Mouse (Mus musculus): ENCODE results near the gene Egfem1.

Egfem1 gene

DNA sequence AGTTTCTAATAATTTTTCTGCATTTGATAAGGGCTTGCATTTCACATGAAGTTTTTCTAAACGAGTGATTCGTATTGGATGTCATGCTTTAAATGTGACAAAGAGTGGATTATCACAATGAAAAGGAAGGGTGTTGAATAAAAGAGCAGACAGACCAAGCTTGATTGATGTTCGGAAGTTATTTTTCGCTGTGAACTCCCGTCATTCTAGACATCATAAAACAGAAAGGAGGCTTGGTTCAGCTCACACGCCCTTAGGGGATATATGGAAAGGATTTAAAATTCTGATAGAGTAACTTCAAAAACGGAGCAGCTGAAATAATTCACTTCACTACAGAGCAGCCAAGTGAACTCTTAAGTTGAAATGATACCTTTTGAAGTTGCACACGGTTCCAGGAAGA is 285.1 kb downstream of the Egfem1 start:
- DNase-seq = no peak

- peak; percentile 31 for DNase-seq
These were observed 288.7 kb downstream of the Egfem1 start for GRCm38 (mm10) chr3:29370519-29370918.

DNA sequence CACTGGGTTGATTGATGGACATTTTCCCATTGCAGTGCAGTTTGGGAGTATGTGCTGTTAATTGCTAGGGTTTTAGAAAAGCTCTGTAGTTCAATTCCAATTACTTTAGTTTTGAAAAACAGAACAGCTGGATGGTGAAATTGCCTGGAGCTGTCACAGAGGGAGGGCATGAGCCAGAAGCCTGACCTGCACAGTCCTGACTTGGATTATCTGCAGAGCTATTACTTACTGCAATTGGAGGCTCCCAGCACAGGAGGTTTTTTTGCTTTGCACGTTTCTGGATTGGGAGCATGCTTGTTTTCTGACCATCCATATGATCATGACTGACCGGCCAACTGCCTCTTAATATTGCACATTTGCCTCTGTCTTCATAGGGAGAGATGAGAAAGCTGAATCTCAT is 299.4 kb downstream of the Egfem1 start:
- no peak for DNase-seq

DNA sequence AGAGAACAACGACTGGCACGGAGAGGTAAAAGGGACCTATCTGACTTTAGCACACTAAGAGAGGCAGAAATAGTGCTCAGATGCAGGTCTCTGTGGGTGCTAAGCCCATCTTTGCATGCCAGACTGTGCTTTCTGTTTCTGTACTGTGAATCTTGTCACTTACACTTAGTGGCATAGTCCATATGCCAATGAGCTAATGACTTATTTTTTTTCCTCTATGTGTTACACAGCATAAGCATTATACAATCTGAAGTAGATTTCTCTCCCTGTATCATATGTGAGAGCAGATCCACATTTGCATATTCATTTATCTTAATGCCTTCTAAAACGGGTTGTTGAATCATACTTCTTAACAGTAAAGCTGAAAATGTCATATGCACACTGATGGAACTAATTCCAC is 317.2 kb downstream of the Egfem1 start:
- DNase-seq = no peak

- no peak for DNase-seq
These were observed 339.8 kb downstream of the Egfem1 start for GRCm38 (mm10) chr3:29421634-29422033.

DNA sequence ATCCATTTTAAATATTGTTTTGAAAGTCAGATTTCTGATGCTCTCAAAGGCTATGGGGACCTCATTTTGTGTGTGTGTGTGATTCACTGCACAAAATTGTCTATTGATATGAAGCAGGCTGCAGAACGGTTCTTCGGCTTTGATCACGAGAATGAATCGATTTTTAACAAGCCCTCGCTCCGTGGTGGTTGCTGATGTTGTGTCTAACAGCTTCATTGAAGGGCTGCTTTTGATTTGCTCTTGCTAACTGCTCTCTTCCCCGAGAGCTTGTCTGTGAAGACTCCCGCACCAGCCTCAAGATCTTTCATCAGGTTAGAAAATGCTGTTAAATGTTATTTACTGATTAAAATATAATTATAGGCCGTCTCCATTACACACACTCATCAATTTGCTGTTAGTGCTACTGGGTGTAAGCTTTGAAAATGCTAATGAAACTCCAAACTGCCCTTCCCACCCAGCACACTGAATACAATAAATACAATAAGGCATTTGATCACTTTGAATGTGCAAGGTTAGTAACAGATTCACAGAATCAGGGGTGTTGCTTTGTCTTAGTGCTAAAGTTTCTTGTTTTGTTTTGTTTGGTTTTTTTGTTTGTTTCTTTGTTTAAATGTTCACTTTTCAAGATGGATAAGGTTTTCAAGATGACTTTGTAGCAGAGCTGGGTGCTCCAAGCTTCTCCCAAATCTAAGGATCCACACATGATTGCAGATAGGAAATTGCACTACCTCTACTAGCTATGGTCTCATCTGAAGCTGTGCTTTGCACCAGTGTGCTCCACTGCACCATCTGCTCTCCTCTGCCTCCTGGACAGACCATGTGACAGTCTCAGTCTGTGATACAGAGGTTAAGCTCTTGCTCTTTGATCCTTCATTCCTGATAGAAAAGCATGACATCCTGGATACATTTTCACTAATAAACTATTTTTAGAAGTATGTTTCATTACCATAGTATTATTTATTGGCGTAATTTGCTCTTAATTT is 350.6 kb downstream of the Egfem1 start:
- no peak for DNase-seq

DNA sequence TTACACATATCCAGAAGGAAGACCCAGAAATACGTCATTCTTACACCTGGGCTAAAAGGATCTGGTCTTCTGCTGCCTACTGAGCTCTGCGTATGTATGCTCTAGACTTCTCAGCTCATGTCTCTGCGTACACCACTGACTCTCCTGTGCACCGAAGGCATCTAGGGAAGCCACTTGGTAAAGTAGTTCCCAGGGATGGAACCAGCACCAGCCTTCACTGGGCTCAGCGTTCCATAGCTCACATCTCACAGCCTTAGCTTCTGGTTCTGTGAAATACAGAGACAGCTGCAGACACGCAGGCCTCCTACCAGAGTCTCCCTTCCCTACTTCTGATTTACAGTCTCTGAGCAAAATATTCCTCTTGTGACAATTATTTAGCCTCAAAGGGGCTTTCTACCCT is 361.2 kb downstream of the Egfem1 start:
- DNase-seq = no peak

GRCm38 (mm10) chr3:29444661-29445060 is 362.8 kb downstream of the Egfem1 start:
- DNase-seq = peak; percentile 34

DNA sequence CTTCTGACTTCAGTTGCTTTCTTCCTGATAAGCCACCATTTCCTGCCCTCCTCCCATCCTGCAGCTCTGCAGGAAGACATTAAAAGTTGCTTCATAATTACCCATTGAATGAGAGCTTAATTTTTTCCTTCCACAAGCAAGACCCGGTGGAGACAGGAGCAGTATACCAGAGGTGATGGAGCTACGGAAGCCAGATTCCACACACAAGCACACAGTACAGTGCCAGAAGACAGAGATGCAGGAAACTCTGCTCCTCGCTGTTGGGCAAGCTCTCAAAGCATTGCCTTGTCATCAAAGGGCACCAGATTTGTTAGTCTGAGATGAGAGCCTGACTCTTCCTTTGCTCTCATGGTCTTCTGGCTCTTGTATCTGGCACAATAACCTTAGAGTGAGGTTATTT is 364.3 kb downstream of the Egfem1 start:
- no peak for DNase-seq

DNA sequence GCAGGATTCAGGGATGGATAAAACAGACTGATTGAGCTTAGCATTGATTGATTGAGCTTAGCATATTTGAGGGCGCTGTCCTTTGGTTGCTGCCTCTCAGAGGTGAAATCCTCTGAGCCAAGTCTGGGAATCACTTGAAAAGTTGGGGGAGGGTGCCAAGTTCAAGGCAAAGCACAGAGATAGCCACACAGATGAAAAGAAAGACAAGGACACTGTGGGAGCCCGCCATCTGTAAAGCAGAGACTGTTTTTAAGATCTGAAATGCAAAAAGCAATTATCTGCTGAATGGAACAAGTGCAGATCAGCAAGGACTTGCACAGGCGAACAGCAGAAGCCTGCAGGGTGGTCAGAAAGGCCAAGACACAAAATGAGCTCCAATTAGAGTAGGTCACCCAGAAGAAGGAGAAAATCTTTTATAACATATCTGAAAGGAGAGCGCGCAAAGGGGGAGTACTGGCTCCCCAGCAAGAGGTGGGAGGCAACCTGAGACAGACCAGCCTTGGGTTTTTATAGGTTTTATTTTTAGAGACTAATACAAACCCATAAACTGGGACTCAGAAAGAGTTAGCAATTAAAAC is 367.1 kb downstream of the Egfem1 start:
- DNase-seq = no peak

DNA sequence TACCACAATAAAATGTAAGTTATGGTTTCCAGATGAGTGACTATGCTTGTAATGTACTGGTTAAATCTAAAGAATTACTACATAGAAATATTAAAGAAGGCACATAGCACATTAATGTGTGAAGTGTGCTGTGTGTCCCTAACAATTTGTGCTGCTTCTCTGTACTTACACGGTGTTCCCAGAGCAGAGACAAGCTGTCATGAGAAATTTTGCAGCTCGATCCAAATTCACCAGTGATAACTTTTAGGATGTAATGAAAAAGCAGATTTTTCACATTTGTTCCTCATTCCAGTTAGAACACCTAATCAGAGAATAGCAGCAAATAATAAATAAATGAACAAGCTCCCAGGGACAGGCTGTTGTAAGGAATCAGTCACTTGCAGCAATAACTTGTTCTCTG is 416.4 kb downstream of the Egfem1 start:
- no peak for DNase-seq

GRCm38 (mm10) chr3:29499188-29499587 is 417.4 kb downstream of the Egfem1 start:
- DNase-seq = no peak

GRCm38 (mm10) chr3:29525298-29525962 is 443.6 kb downstream of the Egfem1 start:
- DNase-seq = no peak

DNA sequence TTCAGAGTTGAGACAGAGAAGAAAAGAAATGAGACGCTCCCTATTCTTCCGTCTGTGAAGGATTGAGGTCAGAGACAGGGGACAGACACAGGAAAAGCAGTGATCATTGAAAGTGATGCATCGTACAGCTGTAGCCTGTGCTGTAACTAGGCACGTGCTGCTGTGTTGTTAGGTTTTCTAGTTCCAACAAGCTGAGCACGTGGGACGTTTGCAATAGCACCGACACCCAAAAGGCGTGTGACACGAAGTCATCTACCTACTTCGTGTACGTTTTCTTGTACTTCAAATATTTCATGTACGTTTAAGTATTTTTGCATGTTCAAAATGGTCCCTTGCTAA is 444.1 kb downstream of the Egfem1 start:
- DNase-seq = no peak

GRCm38 (mm10) chr3:29539211-29539610 is 457.4 kb downstream of the Egfem1 start:
- peak; percentile 42 for DNase-seq

DNA sequence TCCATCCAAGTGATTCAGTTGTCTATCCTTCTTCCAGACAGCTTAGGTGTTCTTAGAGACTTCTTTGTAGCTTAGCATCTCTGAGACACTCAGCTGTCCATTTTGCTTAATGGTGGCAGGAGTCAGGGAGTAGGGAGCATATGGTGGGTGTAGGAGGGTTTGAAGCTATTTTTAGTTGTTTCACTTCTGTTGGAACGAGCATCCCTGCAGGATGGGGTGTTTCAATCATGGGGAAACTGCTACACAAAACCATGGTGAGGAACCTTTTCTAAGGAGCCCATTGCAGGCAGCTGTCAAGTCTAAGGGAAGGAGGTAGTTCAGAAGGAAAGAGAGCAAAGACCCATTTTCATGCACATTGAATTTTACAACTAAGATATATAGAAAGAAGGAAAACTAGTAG is 458.1 kb downstream of the Egfem1 start:
- DNase-seq = no peak

DNA sequence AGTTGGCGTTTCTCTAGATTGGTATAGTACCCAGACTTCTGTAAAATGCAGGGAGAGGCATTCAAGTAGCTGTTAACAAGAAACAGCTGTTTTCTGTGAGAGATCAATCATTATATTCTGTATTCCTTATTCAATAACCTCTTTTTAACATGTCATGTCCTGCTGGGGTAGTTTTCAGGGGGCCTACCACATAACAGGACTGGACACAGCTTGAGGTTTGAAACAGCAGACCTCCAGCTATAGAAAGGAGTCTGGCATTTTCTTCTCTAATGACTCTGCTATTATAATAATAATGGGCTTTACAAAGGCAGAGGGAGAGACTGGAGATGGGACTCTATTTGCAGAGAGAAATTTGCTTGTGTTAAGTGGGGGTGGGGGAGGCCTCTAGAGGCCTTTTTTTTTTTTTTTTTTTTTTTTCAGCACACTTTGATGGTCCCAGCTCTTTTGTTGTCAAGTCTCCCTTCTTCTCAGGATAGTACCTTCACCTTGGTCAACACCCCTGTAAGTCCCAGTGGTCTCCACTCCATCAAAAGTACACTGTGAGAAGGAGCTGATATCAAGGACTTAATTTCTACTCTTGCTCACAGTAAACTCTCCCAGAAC is 459.8 kb downstream of the Egfem1 start:
- DNase-seq = no peak

GRCm38 (mm10) chr3:29544056-29544455 is 462.2 kb downstream of the Egfem1 start:
- DNase-seq = no peak

DNA sequence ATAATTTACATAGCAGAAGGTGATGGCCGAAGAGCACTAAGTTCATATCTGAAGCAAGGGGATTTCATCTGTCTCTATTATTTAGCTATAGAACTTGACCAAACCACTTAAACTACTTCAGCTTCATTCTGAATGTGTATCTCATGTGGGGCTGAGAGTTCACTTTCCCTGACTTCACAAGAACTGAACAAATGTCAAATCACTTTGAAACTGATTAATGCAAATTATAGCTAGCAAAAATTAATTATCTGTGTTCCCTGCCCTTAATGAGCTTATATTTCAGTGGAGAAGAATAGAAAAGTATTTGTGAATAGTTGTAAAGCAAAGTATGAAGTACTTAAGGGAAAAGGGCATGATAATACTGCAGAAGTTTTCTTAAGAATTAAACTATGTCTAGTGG is 481.3 kb downstream of the Egfem1 start:
- DNase-seq = no peak

DNA sequence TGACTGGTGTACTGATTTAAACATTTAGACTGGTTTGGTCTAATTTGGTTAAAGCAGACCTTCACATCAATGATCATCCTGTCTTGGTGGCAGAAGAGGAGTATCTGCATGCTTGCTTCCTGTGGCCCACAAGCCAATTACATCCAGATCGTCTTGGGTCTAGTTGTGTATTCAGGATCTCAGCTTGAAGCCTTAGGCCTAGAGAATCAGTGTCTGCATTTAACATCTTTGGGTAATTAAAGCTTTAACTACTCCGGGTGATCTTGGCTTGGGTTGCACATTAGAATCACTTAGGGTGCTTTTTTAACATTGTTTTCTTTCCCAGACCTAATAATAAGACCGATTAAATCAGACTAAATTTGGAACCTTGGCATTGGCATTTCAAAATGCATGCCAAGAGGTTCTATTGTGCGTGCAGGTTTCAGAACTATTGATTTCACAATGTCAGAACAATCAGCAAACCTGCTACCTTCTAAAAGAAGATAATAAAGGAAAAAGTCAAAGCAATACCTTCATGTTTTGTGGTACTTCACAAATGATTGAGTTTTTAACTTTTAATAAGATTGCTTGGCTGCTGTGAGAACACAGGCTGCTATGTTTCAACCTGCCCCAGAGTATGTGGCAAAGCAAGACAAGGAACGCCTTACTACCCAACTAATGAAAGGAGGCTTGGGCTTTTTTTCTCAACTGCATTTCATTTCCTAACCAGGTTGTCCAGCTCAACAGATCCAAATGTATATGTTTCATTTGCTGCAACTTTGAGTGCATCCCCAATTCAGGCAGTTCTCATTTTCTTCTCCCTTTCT is 496.4 kb downstream of the Egfem1 start:
- DNase-seq = no peak

GRCm38 (mm10) chr3:29582749-29583148 is 500.9 kb downstream of the Egfem1 start:
- DNase-seq = no peak

DNA sequence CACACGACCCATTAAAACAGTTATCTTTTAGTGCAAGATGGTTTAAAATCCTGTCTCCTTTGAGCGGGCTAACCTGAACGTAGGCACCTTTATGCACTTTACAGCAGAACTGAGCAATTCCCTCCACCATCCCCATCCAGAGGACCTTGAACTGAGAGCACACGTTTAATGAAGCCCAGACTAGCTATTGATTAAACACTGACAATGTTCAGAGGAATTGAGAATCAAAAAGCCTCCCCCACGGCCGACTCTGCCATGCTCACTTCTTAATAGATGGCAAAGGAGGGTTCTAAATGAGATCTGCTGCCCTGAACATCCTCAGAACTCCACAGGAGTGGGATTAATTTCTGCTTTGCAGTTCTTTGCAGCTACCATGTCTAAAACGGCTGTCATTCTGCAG is 520.3 kb downstream of the Egfem1 start:
- DNase-seq = no peak

GRCm38 (mm10) chr3:29608713-29609112 is 526.9 kb downstream of the Egfem1 start:
- peak; percentile 32 for DNase-seq
